ENCODE assay signal across 25 mouse cellular contexts in genomic region chr3:102553935-102554670, GRCm38 (mm10).
DNase-seq lines count a peak whose midpoint lies in the region; ATAC-seq and TF ChIP-seq lines count a peak whose summit lies in the region.
"Had no signal": no experiment of that assay in that cellular context is flagged by ENCODE, and none has a peak within 500 bp of the region (broad histone marks: within the 10 kb centered on the region; RNA-seq: fewer than 3 reads in every experiment).

No protein-coding gene starts in this region.

- TF ChIP-seq CTCF in lung, embryonic 14.5 days (IDR thresholded peaks at IDR 0.05; ENCODE audit: low read depth), result no peak
- TF ChIP-seq CTCF in lung, adult 2 months (IDR thresholded peaks at IDR 0.05; ENCODE audit: insufficient read depth, low read length), result no peak
- TF ChIP-seq CTCF in cerebellum, adult 2 months (IDR thresholded peaks at IDR 0.05; ENCODE audit: borderline replicate concordance, insufficient read depth, low read depth, low read length), result no peak

- 0 out of 2 replicates have a peak overlapping the region, but pooled peaks have one; percentile 23 for H3K4me2 ChIP-seq in lung, embryonic 14.5 days
- no peak overlapping the region for H3K4me2 ChIP-seq in lung, embryonic 16.5 days (ENCODE audit: low read depth, low read length)
- H3K4me2 ChIP-seq: embryonic facial prominence, embryonic 12.5 days; forebrain, embryonic 13.5 days; forebrain, embryonic 15.5 days had no signal

- peaks cover 11% of the 10 kb centered on the region; the same call in 1 of the 2 replicates for H3K4me1 ChIP-seq in lung, embryonic 14.5 days (ENCODE audit: insufficient read depth)
- H3K4me1 ChIP-seq in lung, embryonic 16.5 days (replicated peaks; ENCODE audit: control insufficient read depth, insufficient read depth, low read length), result peaks cover 11% of the 10 kb centered on the region
- H3K4me1 ChIP-seq in lung, adult 2 months (ENCODE audit: control insufficient read depth, insufficient read depth, low read length), result no peaks in the 10 kb centered on the region
- no peaks in the 10 kb centered on the region for H3K4me1 ChIP-seq in cerebellum, adult 2 months (ENCODE audit: control insufficient read depth, insufficient read depth, low read length)
- H3K4me1 ChIP-seq: forebrain, embryonic 13.5 days had no signal

- H3K4me3 ChIP-seq in lung, embryonic 14.5 days (ENCODE audit: low read depth, low read length), result no peak overlapping the region
- H3K4me3 ChIP-seq in lung, embryonic 16.5 days (ENCODE audit: low read length), result no peak overlapping the region
- H3K4me3 ChIP-seq in lung, adult 2 months (replicated peaks; ENCODE audit: extremely low read depth, low read depth, low read length), result no peak overlapping the region
- no peak overlapping the region for H3K4me3 ChIP-seq in cerebellum, adult 2 months (replicated peaks; ENCODE audit: insufficient read depth, low read depth, low read length)
- H3K4me3 ChIP-seq: embryonic facial prominence, embryonic 10.5 days; embryonic facial prominence, embryonic 12.5 days; forebrain, embryonic 13.5 days; forebrain, embryonic 15.5 days had no signal

- H3K9me3 ChIP-seq in lung, embryonic 14.5 days (ENCODE audit: low read depth, low read length), result no peaks in the 10 kb centered on the region
- H3K9me3 ChIP-seq in lung, embryonic 16.5 days (ENCODE audit: control insufficient read depth, low read length), result no peaks in the 10 kb centered on the region
- H3K9me3 ChIP-seq: embryonic facial prominence, embryonic 10.5 days; embryonic facial prominence, embryonic 12.5 days; forebrain, embryonic 13.5 days; forebrain, embryonic 15.5 days; G1E had no signal

- H3K27me3 ChIP-seq in lung, embryonic 14.5 days (ENCODE audit: insufficient read depth, low read length), result no peaks in the 10 kb centered on the region
- no peaks in the 10 kb centered on the region for H3K27me3 ChIP-seq in lung, embryonic 16.5 days (ENCODE audit: control insufficient read depth, insufficient read depth, low read depth, low read length)
- no peaks in the 10 kb centered on the region; the same call in 1 of the 2 replicates for H3K27me3 ChIP-seq in cerebellum, adult 2 months (ENCODE audit: control insufficient read depth, insufficient read depth, low read length)
- H3K27me3 ChIP-seq: CH12.LX; embryonic facial prominence, embryonic 12.5 days; forebrain, embryonic 13.5 days; forebrain, embryonic 15.5 days; Patski had no signal

- peak overlapping the region; percentile 38; the same call in 1 of the 2 replicates for H3K27ac ChIP-seq in lung, embryonic 14.5 days (ENCODE audit: low read depth)
- H3K27ac ChIP-seq in lung, embryonic 16.5 days (ENCODE audit: low read length), result no peak overlapping the region
- no peak overlapping the region for H3K27ac ChIP-seq in cerebellum, adult 2 months (ENCODE audit: insufficient read depth, low read length)
- H3K27ac ChIP-seq: embryonic facial prominence, embryonic 10.5 days; embryonic facial prominence, embryonic 12.5 days; forebrain, embryonic 13.5 days; forebrain, embryonic 15.5 days had no signal

- peak; percentile 88 for ATAC-seq in lung, embryonic 14.5 days (ENCODE audit: insufficient read depth)
- peak; percentile 84 for ATAC-seq in lung, embryonic 16.5 days (ENCODE audit: low read depth)
- ATAC-seq: activated CD4-positive, CD25-positive, alpha-beta regulatory T cell, adult 4 months; CD4-positive, CD25-positive, alpha-beta regulatory T cell, adult 4 months; forebrain, embryonic 13.5 days; forebrain, embryonic 15.5 days; Patski had no signal

- DNase-seq in lung, embryonic 14.5 days, result peak; percentile 91
- no peak for DNase-seq in lung, postnatal 14 days
- DNase-seq in lung, adult 2 months, result no peak
- DNase-seq in lung, postnatal 10 days, result peak; percentile 25
- DNase-seq in lung, postnatal 36 days, result peak; percentile 42
- no peak for DNase-seq in cerebellum, adult 2 months
- DNase-seq: adrenal gland, adult 2 months; adrenal gland, postnatal 10 days; adrenal gland, postnatal 25 days; B cell, adult 2 months; cerebellum, adult 11 months; cerebellum, adult 18-20 months; cerebellum, adult 9-10 months; cerebellum, postnatal 10 days; cerebellum, postnatal 25 days had no signal

- WGBS in lung, embryonic 14.5 days, result 32% methylated on average over 6 of the region's 6 CpGs
- WGBS in lung, embryonic 16.5 days, result 36% methylated on average over 6 of the region's 6 CpGs
- WGBS in lung, adult 2 months, result 45% methylated on average over 6 of the region's 6 CpGs
- 85% methylated on average over 6 of the region's 6 CpGs for WGBS in cerebellum, adult 2 months

- H3K9ac ChIP-seq in lung, embryonic 14.5 days, result no peak overlapping the region
- no peak overlapping the region for H3K9ac ChIP-seq in lung, embryonic 16.5 days (ENCODE audit: low read length)
- H3K9ac ChIP-seq: embryonic facial prominence, embryonic 12.5 days; forebrain, embryonic 13.5 days; forebrain, embryonic 15.5 days had no signal

- TF ChIP-seq POLR2A in lung, adult 2 months (IDR thresholded peaks at IDR 0.05; ENCODE audit: borderline replicate concordance, extremely low read depth, low read depth, low read length), result no peak
- TF ChIP-seq POLR2A in cerebellum, adult 2 months (IDR thresholded peaks at IDR 0.05; ENCODE audit: borderline replicate concordance, insufficient read depth, low read length), result no peak

- H3K36me3 ChIP-seq in lung, embryonic 14.5 days (ENCODE audit: insufficient read depth), result no peaks in the 10 kb centered on the region
- H3K36me3 ChIP-seq in lung, embryonic 16.5 days (ENCODE audit: control insufficient read depth, insufficient read depth, low read length), result no peaks in the 10 kb centered on the region
- H3K36me3 ChIP-seq: embryonic facial prominence, embryonic 10.5 days; embryonic facial prominence, embryonic 12.5 days; forebrain, embryonic 15.5 days; G1E had no signal

Comparison
In these comparisons a context has a peak if more than half of its experiments do, and no peak if none do; other contexts are left out.
1. DNase-seq: peak in lung, embryonic 14.5 days (single experiment), lung, postnatal 10 days (single experiment) and lung, postnatal 36 days (single experiment); none in lung, postnatal 14 days (single experiment), lung, adult 2 months (single experiment) and cerebellum, adult 2 months (0 of 2).